Mouse (Mus musculus) midbrain, postnatal 0 days (tissue): ENCODE results near the gene Rccd1. TPM values are rescaled to one million over a fixed set of nuclear protein-coding genes. Genes with fewer than 3 reads are reported as not detected.

Experiments
- ATAC-seq: fragments of 200-750 bp; cut with Nextera tagmentation; 2 replicates; pipeline ENCODE4 v1.8.0; 2017; ENCODE audit warnings: moderate number of reproducible peaks, mild to moderate bottlenecking, moderate TSS enrichment, moderate library complexity; ENCODE audit not compliant: low FRiP score
- DNase-seq: peaks from one replicate; pipeline ENCODE4 v3.0.0-alpha.2; 2015; ENCODE audit warnings: low spot score
- H3K27ac ChIP-seq: fragments of 300-500 bp; sonication (generic); 2 replicates; pipeline ENCODE4 v1.5.1; 2014; ENCODE audit warnings: low read depth, mild to moderate bottlenecking, low read length, mixed read lengths
- H3K27me3 ChIP-seq: fragments of 300-500 bp; sonication (generic); 2 replicates; pipeline ENCODE4 v1.6.1; 2014; ENCODE audit warnings: low read length, control low read depth, mixed read lengths; ENCODE audit not compliant: insufficient read depth
- H3K36me3 ChIP-seq: fragments of 300-500 bp; sonication (generic); 2 replicates; pipeline ENCODE4 v1.6.1; 2014; ENCODE audit warnings: low read length, control low read depth, mixed read lengths; ENCODE audit not compliant: insufficient read depth
- H3K4me1 ChIP-seq: fragments of 300-500 bp; sonication (generic); 2 replicates; pipeline ENCODE4 v1.6.1; 2014; ENCODE audit warnings: mild to moderate bottlenecking, control low read depth, antibody characterized with exemption, low read length, mixed read lengths; ENCODE audit not compliant: insufficient read depth
- H3K4me2 ChIP-seq: fragments of 300-500 bp; sonication (generic); 2 replicates; pipeline ENCODE4 v1.6.1; 2014; ENCODE audit warnings: low read depth, mild to moderate bottlenecking, low read length, mixed read lengths; ENCODE audit not compliant: poor library complexity, severe bottlenecking
- H3K4me3 ChIP-seq: fragments of 300-500 bp; sonication (generic); 2 replicates; pipeline ENCODE4 v1.5.1; 2014; ENCODE audit warnings: low read depth, mild to moderate bottlenecking, low read length, moderate library complexity
- H3K9ac ChIP-seq: fragments of 300-500 bp; sonication (generic); replicated peaks from 2 replicates; pipeline ENCODE4 v1.6.1; 2014; ENCODE audit warnings: mild to moderate bottlenecking, low read length, moderate library complexity, mixed read lengths; ENCODE audit not compliant: poor library complexity, severe bottlenecking
- H3K9me3 ChIP-seq: fragments of 300-500 bp; sonication (generic); 2 replicates; pipeline ENCODE4 v1.6.1; 2016; ENCODE audit warnings: low read length, control low read depth
- CTCF ChIP-seq: IDR thresholded peaks from 2 replicates; pipeline ENCODE4 v1.5.1; 2016; ENCODE audit warnings: antibody characterized with exemption, mild to moderate bottlenecking
- WGBS: fragments of 180-500 bp; shearing (Covaris S2); extraction: QIAGEN DNeasy Blood & Tissue Kit; methylation state at CpG from one replicate; pipeline ENCODE4 v1.1.7; 2014; 5-methylcytosine and 5-hydroxymethylcytosine counted together
- polyA plus RNA-seq: library from polyadenylated mRNA; unstranded; fragments of >200 nt; fragmentation: Nextera tagmentation; extraction: Ambion mirVana; gene quantifications from 2 replicates; pipeline ENCODE4 v1.2.1, GENCODE M21; 2015
- total RNA-seq: library from RNA; depleted of rRNA; stranded (reverse); fragments of >200 nt; gene quantifications from 2 replicates; pipeline ENCODE4 v1.2.3, GENCODE M21; 2014

Rccd1 gene
- total and polyA plus RNA-seq, 2 experiments from 2014 or later = 7.4 to 22.7 TPM

DNA sequence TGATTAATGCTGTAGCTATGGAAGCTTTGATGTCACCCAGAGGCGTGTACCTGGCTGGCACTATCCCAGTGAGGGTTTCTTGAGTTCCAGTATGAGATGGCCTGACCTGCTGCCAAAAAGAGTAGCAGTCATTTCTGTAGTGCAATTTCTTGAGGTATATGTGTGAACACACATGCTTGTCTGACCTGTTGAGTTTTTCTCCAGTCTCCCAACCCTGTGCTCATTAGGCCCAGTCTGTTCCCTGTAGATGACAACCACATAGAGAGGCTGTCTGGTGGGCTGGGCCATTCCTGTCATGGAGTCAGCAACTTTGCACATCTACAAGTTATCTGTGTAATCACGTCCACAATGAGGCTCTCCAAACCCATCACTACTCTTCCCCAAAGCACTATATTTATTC lies 8.5 kb downstream of the Rccd1 start:
- ATAC-seq = no peak
- Histone ChIP-seq H3K27ac (no peak overlapping the region), H3K4me2 (no peak overlapping the region), H3K36me3 (peaks cover 37% of the 10 kb centered on the region), H3K27me3 (no peaks in the 10 kb centered on the region), H3K9me3 (no peaks in the 10 kb centered on the region), H3K9ac (no peak overlapping the region), H3K4me3 (no peak overlapping the region), H3K4me1 (no peaks in the 10 kb centered on the region)
- no peak for DNase-seq
- 78% methylated on average over 2 of the region's 2 CpGs for WGBS
- no peak for TF ChIP-seq CTCF

DNA sequence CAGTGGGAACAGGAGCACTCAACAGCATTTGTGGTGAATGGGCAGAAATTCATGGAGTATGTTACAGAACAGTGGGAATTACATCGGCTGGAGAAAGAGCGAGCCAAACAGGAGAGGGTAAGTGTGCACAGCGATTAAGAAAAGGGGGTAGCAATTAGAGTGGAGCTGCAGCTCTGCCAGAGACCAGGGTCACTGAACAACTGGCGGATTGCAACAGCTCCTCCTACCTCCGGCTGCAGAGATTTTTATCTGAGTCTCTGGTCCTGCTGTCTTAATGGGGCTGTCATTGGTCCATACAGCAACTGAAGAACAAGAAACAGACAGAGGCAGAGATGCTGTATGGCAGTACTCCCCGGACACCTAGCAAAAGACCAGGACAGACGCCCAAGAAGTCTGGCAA lies 13.5 kb downstream of the Rccd1 start:
- ATAC-seq = no peak
- H3K9ac ChIP-seq = no peak overlapping the region
- peaks cover 16% of the 10 kb centered on the region for H3K36me3 ChIP-seq
- no peak for DNase-seq
- H3K27ac ChIP-seq = no peak overlapping the region
- H3K27me3 ChIP-seq = no peaks in the 10 kb centered on the region
- TF ChIP-seq CTCF = no peak
- H3K9me3 ChIP-seq = no peaks in the 10 kb centered on the region
- WGBS = 89% methylated on average over 7 of the region's 7 CpGs
- no peaks in the 10 kb centered on the region for H3K4me1 ChIP-seq
- no peak overlapping the region for H3K4me3 ChIP-seq
- H3K4me2 ChIP-seq = no peak overlapping the region

DNA sequence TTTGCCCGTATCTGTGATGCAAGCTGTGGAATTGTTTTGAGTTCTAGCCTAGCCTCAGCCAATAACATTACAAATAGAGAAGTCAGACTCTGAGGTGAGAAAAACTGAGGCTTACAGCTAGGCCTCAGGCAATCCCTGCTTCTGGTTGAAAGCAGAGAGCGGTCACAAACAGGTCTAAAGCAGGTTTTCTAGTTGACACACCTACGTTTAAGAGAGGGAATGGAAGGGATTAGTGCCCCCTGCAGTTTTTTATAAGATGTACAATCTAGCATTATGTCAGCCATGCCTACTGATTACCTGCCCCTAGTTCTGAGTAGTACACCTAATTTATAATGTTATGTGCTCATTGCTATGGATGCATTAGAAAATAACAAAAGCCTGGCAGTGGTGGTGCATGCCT lies 16.5 kb downstream of the Rccd1 start:
- ATAC-seq (no peak), DNase-seq (no peak)
- no peaks in the 10 kb centered on the region for H3K36me3 ChIP-seq
- no peaks in the 10 kb centered on the region for H3K4me1 ChIP-seq
- no peaks in the 10 kb centered on the region for H3K27me3 ChIP-seq
- H3K4me2 ChIP-seq = no peak overlapping the region
- H3K9ac ChIP-seq = no peak overlapping the region
- 80% methylated on average over 3 of the region's 3 CpGs for WGBS
- no peak overlapping the region for H3K4me3 ChIP-seq
- no peak overlapping the region for H3K27ac ChIP-seq
- peak; percentile 12; the same call in 1 of the 2 replicates for TF ChIP-seq CTCF
- H3K9me3 ChIP-seq = no peaks in the 10 kb centered on the region

DNA sequence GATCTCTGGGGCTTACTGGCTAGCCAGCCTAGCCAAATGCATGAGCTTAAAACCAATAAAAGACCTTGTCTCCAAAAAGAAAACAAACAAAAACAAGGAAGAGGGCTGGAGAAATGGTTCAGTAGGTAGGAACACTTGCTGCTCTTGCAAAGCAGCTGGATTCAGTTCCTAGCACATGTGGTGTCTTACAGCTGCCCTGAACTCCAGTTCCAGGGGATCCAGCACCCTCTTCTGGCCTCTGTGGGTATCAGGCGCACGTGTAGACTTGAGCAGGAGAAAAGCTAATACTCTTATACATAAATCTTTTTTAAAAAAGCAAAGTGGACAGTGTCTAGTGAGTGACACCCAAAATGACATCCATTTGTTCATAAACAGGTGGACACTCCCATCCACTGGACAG lies 22.7 kb downstream of the Rccd1 start:
- 0 out of 2 replicates have a peak, but pooled peaks have one; percentile 14 for TF ChIP-seq CTCF
- H3K9ac ChIP-seq = no peak overlapping the region

DNA sequence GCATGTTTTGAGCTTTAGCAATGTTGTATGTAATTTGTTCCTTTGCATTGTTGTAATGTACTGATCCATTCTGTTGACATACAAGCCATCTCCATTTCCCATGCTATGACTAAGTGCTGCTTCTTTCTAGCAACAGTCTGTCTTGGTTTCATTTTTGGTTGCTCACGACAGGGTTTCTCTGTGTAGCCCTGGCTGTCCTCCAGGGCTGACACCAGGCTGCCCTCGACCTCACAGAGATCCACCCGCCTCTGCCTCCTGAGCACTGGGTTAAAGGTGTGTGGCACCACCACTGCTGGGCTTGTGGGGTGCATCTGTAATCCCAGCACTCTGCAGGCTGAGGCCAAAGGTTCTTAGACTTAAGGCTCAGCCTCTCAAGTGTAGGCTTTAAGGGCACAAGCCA lies 24.7 kb downstream of the Rccd1 start:
- 94% methylated on average over 3 of the region's 3 CpGs for WGBS
- Histone ChIP-seq H3K4me3 (no peak overlapping the region), H3K9me3 (no peaks in the 10 kb centered on the region), H3K4me2 (no peak overlapping the region), H3K27ac (no peak overlapping the region), H3K9ac (no peak overlapping the region), H3K4me1 (no peaks in the 10 kb centered on the region), H3K36me3 (no peaks in the 10 kb centered on the region), H3K27me3 (no peaks in the 10 kb centered on the region)
- no peak for ATAC-seq
- no peak for DNase-seq
- TF ChIP-seq CTCF = no peak

More for the DNA sequence above, 22.7 kb downstream of the Rccd1 start:
- Histone ChIP-seq H3K4me1 (no peaks in the 10 kb centered on the region), H3K36me3 (no peaks in the 10 kb centered on the region), H3K4me3 (no peak overlapping the region), H3K9me3 (no peaks in the 10 kb centered on the region), H3K4me2 (no peak overlapping the region), H3K27me3 (no peaks in the 10 kb centered on the region), H3K27ac (no peak overlapping the region)
- WGBS = 87% methylated on average over 2 of the region's 2 CpGs
- no peak for DNase-seq
- no peak for ATAC-seq

DNA sequence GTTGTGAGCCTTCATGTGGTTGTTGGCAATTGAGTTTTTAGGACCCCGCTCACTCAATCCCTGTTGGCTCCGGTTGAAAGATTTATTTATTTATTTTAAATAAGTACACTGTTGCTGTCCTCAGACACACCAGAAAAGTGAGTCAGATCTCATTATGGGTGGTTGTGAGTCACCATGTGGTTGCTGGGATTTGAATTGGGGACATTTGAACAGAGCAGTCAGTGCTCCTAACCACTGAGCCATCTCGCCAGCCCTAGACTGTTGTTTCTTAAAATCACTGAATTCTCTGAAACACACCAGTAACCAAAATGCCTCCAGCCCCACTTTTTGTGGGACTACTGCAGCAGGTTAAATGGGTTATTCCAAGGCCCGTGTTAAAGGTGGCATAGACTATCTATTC lies 25.5 kb downstream of the Rccd1 start:
- no peak for ATAC-seq
- no peak for DNase-seq
- 96% methylated on average over 4 of the region's 4 CpGs for WGBS
- H3K36me3 ChIP-seq = no peaks in the 10 kb centered on the region
- TF ChIP-seq CTCF = no peak
- no peaks in the 10 kb centered on the region for H3K27me3 ChIP-seq
- H3K4me1 ChIP-seq = no peaks in the 10 kb centered on the region
- no peak overlapping the region for H3K9ac ChIP-seq
- H3K4me2 ChIP-seq = no peak overlapping the region
- H3K9me3 ChIP-seq = no peaks in the 10 kb centered on the region
- no peak overlapping the region for H3K4me3 ChIP-seq
- no peak overlapping the region for H3K27ac ChIP-seq
